Mouse (Mus musculus) kidney, embryonic 14.5 days (tissue): ENCODE measurements around the gene Gm20532. TPM values are rescaled to one million over a fixed set of nuclear protein-coding genes. Genes with fewer than 3 reads are reported as not detected.
A peak's percentile ranks its signal among the peaks of the same experiment; 100 is the strongest.

Experiments
- ATAC-seq: fragments of 200-750 bp; cut with Nextera tagmentation; 2 replicates; pipeline ENCODE4 v1.8.0; 2017; ENCODE audit warnings: moderate number of reproducible peaks, mild to moderate bottlenecking, moderate TSS enrichment, moderate library complexity; ENCODE audit not compliant: low FRiP score, low TSS enrichment
- H3K27ac ChIP-seq: fragments of 300-500 bp; sonication (generic); 2 replicates; pipeline ENCODE4 v1.5.1; 2014; ENCODE audit warnings: low read depth, mild to moderate bottlenecking, low read length, moderate library complexity, mixed read lengths
- H3K27me3 ChIP-seq: fragments of 300-500 bp; sonication (generic); 2 replicates; pipeline ENCODE4 v1.6.1; 2014; ENCODE audit warnings: mild to moderate bottlenecking, low read length; ENCODE audit not compliant: control insufficient read depth, insufficient read depth
- H3K36me3 ChIP-seq: fragments of 300-500 bp; sonication (generic); 2 replicates; pipeline ENCODE4 v1.6.1; 2014; ENCODE audit warnings: low read length, mixed read lengths; ENCODE audit not compliant: control insufficient read depth, insufficient read depth
- H3K4me1 ChIP-seq: fragments of 300-500 bp; sonication (generic); 2 replicates; pipeline ENCODE4 v1.6.1; 2014; ENCODE audit warnings: low read length, mixed read lengths; ENCODE audit not compliant: control insufficient read depth, insufficient read depth
- H3K4me2 ChIP-seq: fragments of 300-500 bp; sonication (generic); replicated peaks from 2 replicates; pipeline ENCODE4 v1.6.1; 2014; ENCODE audit warnings: low read depth, mild to moderate bottlenecking, low read length
- H3K4me3 ChIP-seq: fragments of 300-500 bp; sonication (generic); 2 replicates; pipeline ENCODE4 v1.5.1; 2014; ENCODE audit warnings: mild to moderate bottlenecking, low read length
- H3K9ac ChIP-seq: fragments of 300-500 bp; sonication (generic); 2 replicates; pipeline ENCODE4 v1.6.1; 2014; ENCODE audit warnings: low read depth, mild to moderate bottlenecking, low read length, moderate library complexity
- H3K9me3 ChIP-seq: fragments of 300-500 bp; sonication (generic); 2 replicates; pipeline ENCODE4 v1.6.1; 2016; ENCODE audit warnings: low read length; ENCODE audit not compliant: control insufficient read depth
- WGBS: fragments of 180-500 bp; shearing (Covaris S2); extraction: QIAGEN DNeasy Blood & Tissue Kit; methylation state at CpG from one replicate; pipeline ENCODE4 v1.1.7; 2014; 5-methylcytosine and 5-hydroxymethylcytosine counted together
- polyA plus RNA-seq: library from polyadenylated mRNA; unstranded; fragments of >200 nt; fragmentation: Nextera tagmentation; extraction: Ambion mirVana; gene quantifications from 2 replicates; pipeline ENCODE4 v1.2.1, GENCODE M21; 2014

The Gm20532 gene
- polyA plus RNA-seq, 1 experiment from 2014 or later: not detected

DNA sequence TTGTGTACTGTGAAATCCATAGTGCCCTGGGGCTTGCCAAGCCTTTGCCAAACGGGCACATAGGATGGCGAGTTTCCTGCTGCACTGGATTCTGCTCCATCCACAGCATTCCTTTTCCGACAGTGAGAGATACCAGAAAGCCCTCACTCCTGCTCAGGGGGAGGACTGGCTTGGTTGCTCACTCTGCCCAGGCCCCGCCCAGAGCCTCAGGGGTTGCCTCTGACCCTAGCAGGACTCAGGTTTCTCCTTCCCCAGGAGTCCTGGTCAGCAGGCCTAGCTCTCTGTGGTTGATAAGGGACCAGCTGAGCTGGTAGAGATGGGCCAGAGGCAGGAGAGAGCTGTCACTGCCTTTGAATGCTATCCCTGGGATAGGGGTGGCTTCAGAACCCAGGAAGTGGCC lies 2.1 kb downstream of the Gm20532 start:
- ATAC-seq: peak; percentile 14; the same call in 1 of the 2 replicates
- WGBS: 26% methylated on average over 4 of the region's 4 CpGs
- Histone ChIP-seq H3K36me3 (peaks cover 23% of the 10 kb centered on the region), H3K27me3 (no peaks in the 10 kb centered on the region), H3K4me1 (peaks cover 20% of the 10 kb centered on the region), H3K9ac (peak overlapping the region; percentile 81), H3K4me2 (peak overlapping the region; percentile 25), H3K27ac (peak overlapping the region; percentile 78), H3K9me3 (no peaks in the 10 kb centered on the region), H3K4me3 (peak overlapping the region; percentile 66; the same call in 1 of the 2 replicates)

DNA sequence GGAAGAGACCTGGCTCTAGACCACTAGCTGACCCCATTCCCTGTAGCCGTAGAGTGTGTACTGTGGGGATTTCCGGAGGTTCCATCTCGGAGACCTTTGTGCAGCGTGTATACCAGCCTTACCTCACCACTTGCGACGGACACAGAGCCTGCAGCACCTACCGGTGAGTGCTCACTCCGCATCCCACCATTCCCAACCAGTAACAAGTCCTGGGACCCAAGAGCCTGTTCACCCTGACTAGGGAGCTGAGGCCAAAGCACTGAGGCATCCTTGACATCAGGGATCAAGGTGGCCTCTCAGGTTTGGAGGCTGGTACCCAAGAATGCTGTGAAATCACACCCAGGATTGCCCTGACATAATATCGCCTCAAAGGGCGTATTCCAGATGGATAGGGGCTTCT lies 2.8 kb downstream of the Gm20532 start:
- Histone ChIP-seq H3K9ac (peak overlapping the region; percentile 81; the same call in 1 of the 2 replicates), H3K4me2 (peak overlapping the region; percentile 25), H3K4me3 (peak overlapping the region; percentile 4; the same call in 1 of the 2 replicates), H3K9me3 (no peaks in the 10 kb centered on the region), H3K36me3 (peaks cover 27% of the 10 kb centered on the region), H3K27ac (peak overlapping the region; percentile 78; the same call in 1 of the 2 replicates), H3K27me3 (no peaks in the 10 kb centered on the region), H3K4me1 (peaks cover 20% of the 10 kb centered on the region)
- ATAC-seq: no peak
- 94% methylated on average over 10 of the region's 10 CpGs for WGBS

- H3K36me3 ChIP-seq: peaks cover 32% of the 10 kb centered on the region
- H3K9ac ChIP-seq: peak overlapping the region; percentile 28; the same call in 1 of the 2 replicates
- peak overlapping the region; percentile 7; the same call in 1 of the 2 replicates for H3K4me3 ChIP-seq
- WGBS: 92% methylated on average over 7 of the region's 7 CpGs
- no peak overlapping the region for H3K27ac ChIP-seq
- peaks cover 20% of the 10 kb centered on the region for H3K4me1 ChIP-seq
- no peaks in the 10 kb centered on the region for H3K9me3 ChIP-seq
- H3K4me2 ChIP-seq: no peak overlapping the region; the same call in 1 of the 2 replicates
- ATAC-seq: no peak
- no peaks in the 10 kb centered on the region for H3K27me3 ChIP-seq
Measured at GRCm38 (mm10) chr2:26590282-26590681, 3.8 kb downstream of the Gm20532 start.

DNA sequence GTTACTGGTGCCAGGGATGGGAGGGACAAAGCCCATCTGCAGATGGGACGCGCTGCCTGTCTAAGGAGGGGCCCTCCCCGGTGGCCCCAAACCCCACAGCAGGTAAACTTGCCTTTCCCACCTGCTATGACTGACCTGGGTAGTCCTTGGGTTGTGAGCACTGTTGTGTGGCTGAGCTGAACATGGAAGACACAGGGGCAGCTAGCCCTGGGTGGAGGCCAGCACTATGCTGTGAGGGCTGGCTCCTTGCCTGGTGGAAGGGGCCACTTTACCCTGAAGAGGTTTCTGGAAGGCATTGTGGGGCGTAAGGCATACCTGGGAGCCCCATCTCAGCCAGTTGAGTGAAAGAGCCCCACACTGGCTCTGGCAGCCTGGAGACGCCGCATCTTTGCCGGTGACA lies 4.5 kb downstream of the Gm20532 start:
- Histone ChIP-seq H3K27me3 (no peaks in the 10 kb centered on the region), H3K9ac (no peak overlapping the region), H3K9me3 (no peaks in the 10 kb centered on the region), H3K27ac (no peak overlapping the region), H3K4me2 (no peak overlapping the region), H3K36me3 (peaks cover 36% of the 10 kb centered on the region), H3K4me1 (peaks cover 20% of the 10 kb centered on the region), H3K4me3 (no peak overlapping the region)
- no peak for ATAC-seq
- 88% methylated on average over 7 of the region's 7 CpGs for WGBS

- Histone ChIP-seq H3K4me2 (no peak overlapping the region), H3K4me3 (no peak overlapping the region), H3K36me3 (peaks cover 36% of the 10 kb centered on the region), H3K27me3 (no peaks in the 10 kb centered on the region), H3K27ac (no peak overlapping the region), H3K9me3 (no peaks in the 10 kb centered on the region), H3K9ac (no peak overlapping the region; the same call in 1 of the 2 replicates), H3K4me1 (peaks cover 20% of the 10 kb centered on the region)
- ATAC-seq: no peak
- 85% methylated on average over 12 of the region's 12 CpGs for WGBS
Measured at GRCm38 (mm10) chr2:26591416-26591815, 5.0 kb downstream of the Gm20532 start.

GRCm38 (mm10) chr2:26593211-26594021 lies 7.0 kb downstream of the Gm20532 start:
- Histone ChIP-seq H3K4me2 (no peak overlapping the region), H3K4me3 (no peak overlapping the region), H3K27ac (no peak overlapping the region), H3K36me3 (peaks cover 36% of the 10 kb centered on the region), H3K9me3 (no peaks in the 10 kb centered on the region), H3K4me1 (peaks cover 6% of the 10 kb centered on the region), H3K27me3 (no peaks in the 10 kb centered on the region), H3K9ac (no peak overlapping the region)
- WGBS: 53% methylated on average over 9 of the region's 9 CpGs
- no peak; the same call in 1 of the 2 replicates for ATAC-seq

DNA sequence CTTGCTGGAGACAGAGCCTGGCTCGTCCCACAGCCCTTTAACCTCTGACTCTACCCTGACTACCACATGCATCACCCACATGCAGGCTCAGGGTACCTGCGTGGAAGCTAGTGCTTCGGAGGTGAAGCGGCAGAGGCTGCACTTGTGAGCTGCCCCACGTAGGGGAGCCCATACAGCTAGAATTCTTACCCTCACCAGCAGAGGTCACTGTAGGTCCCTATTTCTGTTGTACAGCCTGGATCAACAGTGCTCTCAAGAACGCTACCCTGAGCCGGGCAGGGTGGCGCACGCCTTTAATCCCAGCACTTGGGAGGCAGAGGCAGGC lies 7.5 kb downstream of the Gm20532 start:
- WGBS: 69% methylated on average over 9 of the region's 9 CpGs
- H3K36me3 ChIP-seq: peaks cover 36% of the 10 kb centered on the region
- no peak overlapping the region for H3K4me2 ChIP-seq
- no peak overlapping the region for H3K27ac ChIP-seq
- H3K9me3 ChIP-seq: no peaks in the 10 kb centered on the region
- H3K27me3 ChIP-seq: no peaks in the 10 kb centered on the region
- peaks cover under 1% of the 10 kb centered on the region; the same call in 1 of the 2 replicates for H3K4me1 ChIP-seq
- H3K9ac ChIP-seq: no peak overlapping the region
- H3K4me3 ChIP-seq: no peak overlapping the region
- peak; percentile 38; the same call in 1 of the 2 replicates for ATAC-seq

DNA sequence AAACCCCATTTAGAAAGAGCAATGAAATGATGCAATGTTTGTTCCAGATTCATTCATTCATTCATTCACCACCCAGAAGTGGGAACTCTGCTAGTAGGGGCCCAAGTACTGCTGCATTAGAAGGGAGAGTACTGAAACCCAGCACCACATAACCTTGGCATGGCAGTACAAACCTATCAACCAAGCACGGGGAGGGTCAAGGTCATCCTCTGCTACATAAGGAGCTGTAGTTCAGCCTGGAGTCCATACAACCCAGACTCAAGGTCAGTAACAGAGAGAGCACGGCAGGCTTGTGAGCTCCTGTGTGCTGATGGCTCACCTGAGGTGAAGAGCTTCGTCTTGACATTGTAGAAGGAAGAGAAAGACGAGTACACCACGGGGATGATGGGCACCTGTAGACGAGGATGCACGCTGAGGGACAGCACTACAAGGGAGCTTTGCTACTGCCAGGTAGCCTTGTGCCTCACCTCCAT lies 8.1 kb downstream of the Gm20532 start:
- WGBS: 79% methylated on average over 7 of the region's 7 CpGs
- no peak for ATAC-seq

More for the DNA sequence above, 8.1 kb downstream of the Gm20532 start:
- Histone ChIP-seq H3K9ac (no peak overlapping the region), H3K9me3 (no peaks in the 10 kb centered on the region), H3K4me3 (no peak overlapping the region; the same call in 1 of the 2 replicates), H3K27me3 (no peaks in the 10 kb centered on the region), H3K36me3 (peaks cover 36% of the 10 kb centered on the region), H3K27ac (no peak overlapping the region), H3K4me1 (no peaks in the 10 kb centered on the region), H3K4me2 (no peak overlapping the region)
